Mouse (Mus musculus): Measurements from ENCODE around the gene Zfp943. TPM values are rescaled to one million over a fixed set of nuclear protein-coding genes. Genes with fewer than 3 reads are reported as not detected.

Gene Zfp943
- total RNA-seq (2023): 10 to 100 TPM; 11.8 to 14.2 TPM

GRCm38 (mm10) chr17:21962107-21962907 lies at the start of gene Zfp943, which contains the start of gene Zfp942:
Gene Zfp943 (plus strand): TSS chr17:21962552.
Gene Zfp942 (minus strand): TSS chr17:21962464.

Other genes with a start within 250 kb of the Zfp943 start
- 1 to 10 TPM; 2.0 to 2.2 TPM for gene Zfp229, start 231.8 kb upstream of the Zfp943 start, total RNA-seq (2023)
- gene Zfp820, start 116.8 kb upstream of the Zfp943 start, total RNA-seq (2023): under 1 TPM; 0.26 to 0.44 TPM
- 1 to 10 TPM; 2.6 to 3.3 TPM for gene Zfp995, start 52.6 kb upstream of the Zfp943 start, total RNA-seq (2023)
- 1 to 10 TPM; 9.7 to 10.0 TPM for gene Zfp942, start 88 bp upstream of the Zfp943 start, total RNA-seq (2023)
- under 1 TPM; 0.57 to 0.68 TPM for gene Zfp947, start 203.6 kb downstream of the Zfp943 start, total RNA-seq (2023)

Data from neutrophil, adult 83 days (primary cell).